Mouse (Mus musculus) midbrain, postnatal 0 days (tissue): ENCODE results near the gene Srrm1. TPM values are rescaled to one million over a fixed set of nuclear protein-coding genes. Genes with fewer than 3 reads are reported as not detected.

Experiments used
- ATAC-seq: fragments of 200-750 bp; cut with Nextera tagmentation; 2 replicates; pipeline ENCODE4 v1.8.0; 2017; ENCODE audit warnings: moderate number of reproducible peaks, mild to moderate bottlenecking, moderate TSS enrichment, moderate library complexity; ENCODE audit not compliant: low FRiP score
- DNase-seq: peaks from one replicate; pipeline ENCODE4 v3.0.0-alpha.2; 2015; ENCODE audit warnings: low spot score
- H3K27ac ChIP-seq: fragments of 300-500 bp; sonication (generic); 2 replicates; pipeline ENCODE4 v1.5.1; 2014; ENCODE audit warnings: low read depth, mild to moderate bottlenecking, low read length, mixed read lengths
- H3K27me3 ChIP-seq: fragments of 300-500 bp; sonication (generic); 2 replicates; pipeline ENCODE4 v1.6.1; 2014; ENCODE audit warnings: low read length, control low read depth, mixed read lengths; ENCODE audit not compliant: insufficient read depth
- H3K36me3 ChIP-seq: fragments of 300-500 bp; sonication (generic); 2 replicates; pipeline ENCODE4 v1.6.1; 2014; ENCODE audit warnings: low read length, control low read depth, mixed read lengths; ENCODE audit not compliant: insufficient read depth
- H3K4me1 ChIP-seq: fragments of 300-500 bp; sonication (generic); 2 replicates; pipeline ENCODE4 v1.6.1; 2014; ENCODE audit warnings: mild to moderate bottlenecking, control low read depth, antibody characterized with exemption, low read length, mixed read lengths; ENCODE audit not compliant: insufficient read depth
- H3K4me2 ChIP-seq: fragments of 300-500 bp; sonication (generic); 2 replicates; pipeline ENCODE4 v1.6.1; 2014; ENCODE audit warnings: low read depth, mild to moderate bottlenecking, low read length, mixed read lengths; ENCODE audit not compliant: poor library complexity, severe bottlenecking
- H3K4me3 ChIP-seq: fragments of 300-500 bp; sonication (generic); 2 replicates; pipeline ENCODE4 v1.5.1; 2014; ENCODE audit warnings: low read depth, mild to moderate bottlenecking, low read length, moderate library complexity
- H3K9ac ChIP-seq: fragments of 300-500 bp; sonication (generic); replicated peaks from 2 replicates; pipeline ENCODE4 v1.6.1; 2014; ENCODE audit warnings: mild to moderate bottlenecking, low read length, moderate library complexity, mixed read lengths; ENCODE audit not compliant: poor library complexity, severe bottlenecking
- H3K9me3 ChIP-seq: fragments of 300-500 bp; sonication (generic); 2 replicates; pipeline ENCODE4 v1.6.1; 2016; ENCODE audit warnings: low read length, control low read depth
- CTCF ChIP-seq: IDR thresholded peaks from 2 replicates; pipeline ENCODE4 v1.5.1; 2016; ENCODE audit warnings: antibody characterized with exemption, mild to moderate bottlenecking
- WGBS: fragments of 180-500 bp; shearing (Covaris S2); extraction: QIAGEN DNeasy Blood & Tissue Kit; methylation state at CpG from one replicate; pipeline ENCODE4 v1.1.7; 2014; 5-methylcytosine and 5-hydroxymethylcytosine counted together
- polyA plus RNA-seq: library from polyadenylated mRNA; unstranded; fragments of >200 nt; fragmentation: Nextera tagmentation; extraction: Ambion mirVana; gene quantifications from 2 replicates; pipeline ENCODE4 v1.2.1, GENCODE M21; 2015
- total RNA-seq: library from RNA; depleted of rRNA; stranded (reverse); fragments of >200 nt; gene quantifications from 2 replicates; pipeline ENCODE4 v1.2.3, GENCODE M21; 2014

Gene Srrm1
- total and polyA plus RNA-seq, 2 experiments from 2014 or later, result 40.1 to 173 TPM

- no peak for TF ChIP-seq CTCF
- H3K36me3 ChIP-seq, result no peaks in the 10 kb centered on the region
- 57% methylated on average over 8 of the region's 8 CpGs for WGBS
- H3K4me1 ChIP-seq, result no peaks in the 10 kb centered on the region
- DNase-seq (no peak), ATAC-seq (no peak)
- no peak overlapping the region for H3K27ac ChIP-seq
- no peak overlapping the region for H3K4me3 ChIP-seq
- no peak overlapping the region for H3K9ac ChIP-seq
- no peaks in the 10 kb centered on the region for H3K27me3 ChIP-seq
- H3K9me3 ChIP-seq, result no peaks in the 10 kb centered on the region
- H3K4me2 ChIP-seq, result no peak overlapping the region
Observed at GRCm38 (mm10) chr4:135381355-135381754, 28.2 kb upstream of the Srrm1 start.

GRCm38 (mm10) chr4:135377241-135377640 is 24.1 kb upstream of the Srrm1 start:
- WGBS, result 85% methylated on average over 11 of the region's 11 CpGs
- no peak overlapping the region for H3K27ac ChIP-seq
- TF ChIP-seq CTCF, result no peak

GRCm38 (mm10) chr4:135375444-135375843 is 22.3 kb upstream of the Srrm1 start:
- Histone ChIP-seq H3K4me1 (no peaks in the 10 kb centered on the region), H3K4me2 (no peak overlapping the region), H3K4me3 (no peak overlapping the region), H3K9ac (no peak overlapping the region), H3K27ac (no peak overlapping the region), H3K27me3 (no peaks in the 10 kb centered on the region), H3K9me3 (no peaks in the 10 kb centered on the region), H3K36me3 (no peaks in the 10 kb centered on the region)
- ATAC-seq (no peak), DNase-seq (no peak)
- 62% methylated on average over 3 of the region's 3 CpGs for WGBS
- TF ChIP-seq CTCF, result peak; percentile 52

More at GRCm38 (mm10) chr4:135377241-135377640, 24.1 kb upstream of the Srrm1 start:
- ATAC-seq (no peak), DNase-seq (no peak)
- H3K27me3 ChIP-seq, result no peaks in the 10 kb centered on the region
- no peaks in the 10 kb centered on the region for H3K36me3 ChIP-seq
- H3K9me3 ChIP-seq, result no peaks in the 10 kb centered on the region
- H3K9ac ChIP-seq, result no peak overlapping the region
- no peaks in the 10 kb centered on the region for H3K4me1 ChIP-seq
- H3K4me3 ChIP-seq, result no peak overlapping the region
- no peak overlapping the region for H3K4me2 ChIP-seq

GRCm38 (mm10) chr4:135373299-135373698 is 20.2 kb upstream of the Srrm1 start:
- no peak overlapping the region for H3K4me3 ChIP-seq
- no peaks in the 10 kb centered on the region for H3K27me3 ChIP-seq
- no peak overlapping the region for H3K9ac ChIP-seq
- ATAC-seq (no peak), DNase-seq (no peak)
- H3K27ac ChIP-seq, result no peak overlapping the region
- no peaks in the 10 kb centered on the region for H3K4me1 ChIP-seq
- H3K4me2 ChIP-seq, result no peak overlapping the region
- WGBS, result 81% methylated on average over 5 of the region's 5 CpGs
- TF ChIP-seq CTCF, result no peak; the same call in 1 of the 2 replicates
- H3K36me3 ChIP-seq, result no peaks in the 10 kb centered on the region
- H3K9me3 ChIP-seq, result no peaks in the 10 kb centered on the region

- no peaks in the 10 kb centered on the region for H3K4me1 ChIP-seq
- H3K27ac ChIP-seq, result no peak overlapping the region
- H3K4me3 ChIP-seq, result no peak overlapping the region
- TF ChIP-seq CTCF, result no peak
- 82% methylated on average over 11 of the region's 11 CpGs for WGBS
- no peak for DNase-seq
- no peak overlapping the region for H3K9ac ChIP-seq
- ATAC-seq, result no peak
- no peaks in the 10 kb centered on the region for H3K27me3 ChIP-seq
- no peaks in the 10 kb centered on the region for H3K36me3 ChIP-seq
- no peaks in the 10 kb centered on the region for H3K9me3 ChIP-seq
- no peak overlapping the region for H3K4me2 ChIP-seq
Observed at GRCm38 (mm10) chr4:135370372-135370771, 17.3 kb upstream of the Srrm1 start.

- Histone ChIP-seq H3K4me2 (no peak overlapping the region), H3K9me3 (no peaks in the 10 kb centered on the region), H3K4me3 (no peak overlapping the region), H3K27ac (no peak overlapping the region), H3K9ac (no peak overlapping the region), H3K27me3 (no peaks in the 10 kb centered on the region), H3K36me3 (no peaks in the 10 kb centered on the region), H3K4me1 (no peaks in the 10 kb centered on the region)
- TF ChIP-seq CTCF, result no peak
- DNase-seq, result no peak
- no peak for ATAC-seq
- WGBS, result 24% methylated on average over 6 of the region's 6 CpGs
Observed at GRCm38 (mm10) chr4:135362828-135363227, 9.7 kb upstream of the Srrm1 start.
